Mouse (Mus musculus) frontal cortex, postnatal 14 days (tissue): ENCODE data around the gene Ptgir.
"Not testable (repeated sequence)": the region's sequence is repeated elsewhere in the genome, so short reads cannot be mapped to it uniquely, and the experiment has no call there.

Source experiments
- DNase-seq, 2 experiments: peaks; one replicate each; pipeline ENCODE4 v3.0.0; 2022; ENCODE audit warnings: low spot score in 2 of 2

Ptgir gene

GRCm38 (mm10) chr7:16940292-16940691 lies 34.0 kb downstream of the Ptgir start:
- DNase-seq, result no peak

GRCm38 (mm10) chr7:16942861-16943260 lies 36.6 kb downstream of the Ptgir start:
- DNase-seq, result no peak

- DNase-seq, result peak; percentile 81 to 89
These were observed 37.9 kb downstream of the Ptgir start, which contains the start of gene Pnmal2 for GRCm38 (mm10) chr7:16944061-16944807. Gene Pnmal2 (plus strand): TSS chr7:16944682.

- DNase-seq, result no peak
These were observed 38.6 kb downstream of the Ptgir start for GRCm38 (mm10) chr7:16944808-16945315.

GRCm38 (mm10) chr7:16945419-16945818 lies 39.1 kb downstream of the Ptgir start:
- DNase-seq, result no peak

GRCm38 (mm10) chr7:16946441-16947348 lies 40.4 kb downstream of the Ptgir start:
- DNase-seq, result no peak

- no peak for DNase-seq
These were observed 41.1 kb downstream of the Ptgir start for GRCm38 (mm10) chr7:16947349-16947895.

GRCm38 (mm10) chr7:16947959-16948361 lies 41.7 kb downstream of the Ptgir start:
- DNase-seq, result no peak

GRCm38 (mm10) chr7:16948923-16949458 lies 42.7 kb downstream of the Ptgir start:
- no peak for DNase-seq

- peak; percentile 78 to 81 for DNase-seq
These were observed 43.9 kb downstream of the Ptgir start for GRCm38 (mm10) chr7:16949908-16950841.

- DNase-seq, result peak; percentile 77 to 83
These were observed 44.8 kb downstream of the Ptgir start for GRCm38 (mm10) chr7:16950861-16951635.

GRCm38 (mm10) chr7:16953776-16954175 lies 47.5 kb downstream of the Ptgir start:
- DNase-seq, result not testable (repeated sequence)

- no peak for DNase-seq
These were observed 49.4 kb downstream of the Ptgir start for GRCm38 (mm10) chr7:16955712-16956111.

- DNase-seq, result peak; percentile 52 to 55
These were observed 50.3 kb downstream of the Ptgir start for GRCm38 (mm10) chr7:16956410-16957265.

GRCm38 (mm10) chr7:16959539-16960187 lies 53.4 kb downstream of the Ptgir start, which contains the start of gene Pnmal1:
Gene Pnmal1 (plus strand): TSS chr7:16959679.
- DNase-seq, result peak; percentile 90 to 91
